Mouse (Mus musculus): ENCODE results near the gene Tiprl. TPM values are rescaled to one million over a fixed set of nuclear protein-coding genes. Genes with fewer than 3 reads are reported as not detected.

Gene Tiprl
- 89.2 and 92.3 TPM in 2 replicates for polyA plus RNA-seq (2015; fragmentation: Nextera tagmentation; extraction: Ambion mirVana)

GRCm38 (mm10) chr1:165236321-165237298 is at the start of gene Tiprl:
Tiprl (minus strand) TSS chr1:165236996.
- WGBS, result under 1% methylated on average over 76 of the region's 76 CpGs
- peak within 1 kb of the TSS; percentile 94 for H3K4me3 ChIP-seq (replicated peaks)
- peak; percentile 100 for ATAC-seq (ENCODE audit: insufficient read depth, low FRiP score, low read depth)

GRCm38 (mm10) chr1:165284096-165284495 is 47.3 kb upstream of the Tiprl start:
- no peak overlapping the region for H3K4me2 ChIP-seq
- peaks cover 21% of the 10 kb centered on the region for H3K4me1 ChIP-seq
- H3K27ac ChIP-seq, result no peak overlapping the region
- H3K27me3 ChIP-seq (replicated peaks), result no peaks in the 10 kb centered on the region
- no peaks in the 10 kb centered on the region for H3K36me3 ChIP-seq
- WGBS, result 65% methylated on average over 7 of the region's 7 CpGs
- no peak for ATAC-seq (ENCODE audit: insufficient read depth, low FRiP score, low read depth)
- H3K9ac ChIP-seq, result no peak overlapping the region
- no peaks in the 10 kb centered on the region for H3K9me3 ChIP-seq
- no peak overlapping the region for H3K4me3 ChIP-seq (replicated peaks)

More at GRCm38 (mm10) chr1:165236321-165237298, at the start of gene Tiprl:
- H3K4me2 ChIP-seq, result peak within 1 kb of the TSS; percentile 78
- H3K9me3 ChIP-seq, result no peaks in the 10 kb centered on the region
- H3K27me3 ChIP-seq (replicated peaks), result no peaks in the 10 kb centered on the region
- no peaks in the 10 kb centered on the region for H3K36me3 ChIP-seq
- peak within 1 kb of the TSS; percentile 95 for H3K27ac ChIP-seq
- H3K9ac ChIP-seq, result peak within 1 kb of the TSS; percentile 81
- peaks cover 12% of the 10 kb centered on the region for H3K4me1 ChIP-seq

- no peaks in the 10 kb centered on the region for H3K36me3 ChIP-seq
- H3K9me3 ChIP-seq, result no peaks in the 10 kb centered on the region
- H3K27me3 ChIP-seq (replicated peaks), result no peaks in the 10 kb centered on the region
- H3K9ac ChIP-seq, result 0 out of 2 replicates have a peak overlapping the region, but pooled peaks have one; percentile 80
- peak overlapping the region; percentile 71 for H3K4me3 ChIP-seq (replicated peaks)
- no peak overlapping the region for H3K27ac ChIP-seq
- no peak for ATAC-seq (ENCODE audit: insufficient read depth, low FRiP score, low read depth)
- H3K4me1 ChIP-seq, result peaks cover 21% of the 10 kb centered on the region
- H3K4me2 ChIP-seq, result peak overlapping the region; percentile 93
- WGBS, result 16% methylated on average over 7 of the region's 7 CpGs
Measured at GRCm38 (mm10) chr1:165282967-165283345, 46.2 kb upstream of the Tiprl start.

- peak; percentile 33 for ATAC-seq (ENCODE audit: insufficient read depth, low FRiP score, low read depth)
- Histone ChIP-seq H3K27me3 (replicated peaks) (no peaks in the 10 kb centered on the region), H3K9me3 (no peaks in the 10 kb centered on the region), H3K4me2 (peak overlapping the region; percentile 93), H3K9ac (peak overlapping the region; percentile 80), H3K4me3 (replicated peaks) (peak overlapping the region; percentile 71), H3K27ac (peak overlapping the region; percentile 88), H3K36me3 (no peaks in the 10 kb centered on the region), H3K4me1 (peaks cover 21% of the 10 kb centered on the region)
- 2% methylated on average over 35 of the region's 35 CpGs for WGBS
Measured at GRCm38 (mm10) chr1:165282222-165282966, 45.6 kb upstream of the Tiprl start.

- H3K4me1 ChIP-seq, result peaks cover 21% of the 10 kb centered on the region
- H3K27ac ChIP-seq, result peak overlapping the region; percentile 88
- no peaks in the 10 kb centered on the region for H3K27me3 ChIP-seq (replicated peaks)
- H3K4me3 ChIP-seq (replicated peaks), result peak overlapping the region; percentile 71
- H3K9me3 ChIP-seq, result no peaks in the 10 kb centered on the region
- WGBS, result 1% methylated on average over 54 of the region's 71 CpGs
- ATAC-seq (ENCODE audit: insufficient read depth, low FRiP score, low read depth), result peak; percentile 84
- peak overlapping the region; percentile 93 for H3K4me2 ChIP-seq
- H3K9ac ChIP-seq, result peak overlapping the region; percentile 80
- H3K36me3 ChIP-seq, result no peaks in the 10 kb centered on the region
Measured at GRCm38 (mm10) chr1:165281351-165282221, 44.8 kb upstream of the Tiprl start.

GRCm38 (mm10) chr1:165280741-165281140 is 43.9 kb upstream of the Tiprl start:
- Histone ChIP-seq H3K9ac (no peak overlapping the region), H3K4me1 (peaks cover 21% of the 10 kb centered on the region), H3K4me2 (peak overlapping the region; percentile 93), H3K27ac (peak overlapping the region; percentile 88; the same call in 1 of the 2 replicates), H3K4me3 (replicated peaks) (no peak overlapping the region; the same call in 1 of the 2 replicates), H3K9me3 (no peaks in the 10 kb centered on the region), H3K36me3 (no peaks in the 10 kb centered on the region), H3K27me3 (replicated peaks) (no peaks in the 10 kb centered on the region)
- WGBS, result 36% methylated on average over 10 of the region's 10 CpGs
- ATAC-seq (ENCODE audit: insufficient read depth, low FRiP score, low read depth), result no peak

- ATAC-seq (ENCODE audit: insufficient read depth, low FRiP score, low read depth), result no peak
- no peak overlapping the region for H3K4me3 ChIP-seq (replicated peaks)
- no peak overlapping the region for H3K4me2 ChIP-seq
- H3K27me3 ChIP-seq (replicated peaks), result no peaks in the 10 kb centered on the region
- no peak overlapping the region for H3K9ac ChIP-seq
- H3K4me1 ChIP-seq, result no peaks in the 10 kb centered on the region
- no peak overlapping the region for H3K27ac ChIP-seq
- H3K36me3 ChIP-seq, result no peaks in the 10 kb centered on the region
- 81% methylated on average over 6 of the region's 6 CpGs for WGBS
- H3K9me3 ChIP-seq, result no peaks in the 10 kb centered on the region
Measured at GRCm38 (mm10) chr1:165274946-165275345, 38.1 kb upstream of the Tiprl start.

- H3K9ac ChIP-seq, result no peak overlapping the region
- no peaks in the 10 kb centered on the region for H3K4me1 ChIP-seq
- WGBS, result 50% methylated on average over 11 of the region's 11 CpGs
- ATAC-seq (ENCODE audit: insufficient read depth, low FRiP score, low read depth), result no peak
- no peaks in the 10 kb centered on the region for H3K27me3 ChIP-seq (replicated peaks)
- H3K4me3 ChIP-seq (replicated peaks), result no peak overlapping the region
- H3K27ac ChIP-seq, result no peak overlapping the region
- H3K36me3 ChIP-seq, result no peaks in the 10 kb centered on the region
- no peak overlapping the region for H3K4me2 ChIP-seq
- no peaks in the 10 kb centered on the region for H3K9me3 ChIP-seq
Measured at GRCm38 (mm10) chr1:165252027-165252671, 15.4 kb upstream of the Tiprl start.

GRCm38 (mm10) chr1:165250546-165250945 is 13.8 kb upstream of the Tiprl start:
- H3K4me3 ChIP-seq (replicated peaks), result no peak overlapping the region
- H3K27ac ChIP-seq, result no peak overlapping the region
- ATAC-seq (ENCODE audit: insufficient read depth, low FRiP score, low read depth), result no peak
- H3K9ac ChIP-seq, result no peak overlapping the region
- no peak overlapping the region for H3K4me2 ChIP-seq
- no peaks in the 10 kb centered on the region for H3K27me3 ChIP-seq (replicated peaks)
- H3K4me1 ChIP-seq, result no peaks in the 10 kb centered on the region
- 90% methylated on average over 2 of the region's 2 CpGs for WGBS
- H3K9me3 ChIP-seq, result no peaks in the 10 kb centered on the region
- no peaks in the 10 kb centered on the region for H3K36me3 ChIP-seq

- Histone ChIP-seq H3K36me3 (no peaks in the 10 kb centered on the region), H3K4me2 (no peak overlapping the region), H3K4me1 (no peaks in the 10 kb centered on the region), H3K9me3 (no peaks in the 10 kb centered on the region), H3K27ac (no peak overlapping the region), H3K27me3 (replicated peaks) (no peaks in the 10 kb centered on the region), H3K9ac (no peak overlapping the region), H3K4me3 (replicated peaks) (no peak overlapping the region)
- WGBS, result 51% methylated on average over 4 of the region's 4 CpGs
- no peak for ATAC-seq (ENCODE audit: insufficient read depth, low FRiP score, low read depth)
Measured at GRCm38 (mm10) chr1:165248842-165249241, 12.0 kb upstream of the Tiprl start.

GRCm38 (mm10) chr1:165247788-165248187 is 11.0 kb upstream of the Tiprl start:
- 95% methylated on average over 3 of the region's 3 CpGs for whole genome bisulfite sequencing
- no peak overlapping the region for H3K4me3 ChIP-seq (replicated peaks)
- H3K9me3 ChIP-seq, result no peaks in the 10 kb centered on the region
- H3K36me3 ChIP-seq, result no peaks in the 10 kb centered on the region
- ATAC-seq (ENCODE audit: insufficient read depth, low FRiP score, low read depth), result no peak
- no peak overlapping the region for H3K4me2 ChIP-seq
- H3K27me3 ChIP-seq (replicated peaks), result no peaks in the 10 kb centered on the region
- H3K27ac ChIP-seq, result no peak overlapping the region
- no peak overlapping the region for H3K9ac ChIP-seq
- H3K4me1 ChIP-seq, result no peaks in the 10 kb centered on the region
